Mouse (Mus musculus): ENCODE results near the gene Defb29.

Defb29 gene

DNA sequence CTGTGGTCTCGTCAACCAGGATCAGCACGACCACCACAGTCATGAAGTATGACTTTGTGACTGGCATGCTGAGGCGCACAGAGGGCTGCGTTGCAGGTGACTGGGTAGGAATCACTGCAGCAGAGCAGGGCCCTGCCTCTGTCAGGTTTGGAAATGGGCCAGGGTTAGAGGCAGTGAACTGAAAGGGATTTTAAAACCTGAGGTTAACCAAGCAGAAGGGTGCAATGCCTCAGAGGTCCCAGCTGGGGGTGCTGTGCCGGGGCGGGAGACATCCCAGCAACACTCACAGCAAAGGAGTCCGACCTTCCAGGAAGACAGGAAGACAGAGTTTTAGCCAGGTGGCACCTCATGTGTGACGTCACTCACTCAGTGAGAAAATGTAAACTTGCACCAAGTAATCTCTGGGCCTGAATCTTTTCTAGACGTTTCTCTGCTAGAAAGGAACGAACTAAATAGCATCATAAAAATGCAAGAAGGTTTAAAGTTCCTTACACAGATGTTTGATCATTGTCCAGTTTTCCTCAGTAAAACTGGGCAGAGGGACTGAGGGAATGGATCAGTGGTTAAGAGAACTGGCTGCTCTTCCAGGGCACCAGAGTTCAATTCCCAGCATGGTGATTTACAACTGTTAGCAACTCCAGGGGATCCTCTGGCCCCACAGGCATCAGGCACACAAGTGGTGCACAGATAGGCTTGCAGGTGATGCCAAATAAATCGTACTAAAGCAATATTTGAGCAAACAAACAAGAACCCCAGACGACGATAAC lies at the start of gene Defb29:
Gene Defb29 (minus strand): TSS at position 155 of the 767 bp plus-strand sequence.
- no peak for DNase-seq (ENCODE audit: low read depth, low spot score)

- no peak for DNase-seq (ENCODE audit: low read depth, low spot score)
Measured at GRCm38 (mm10) chr2:152589021-152589420, 49.1 kb upstream of the Defb29 start.

DNA sequence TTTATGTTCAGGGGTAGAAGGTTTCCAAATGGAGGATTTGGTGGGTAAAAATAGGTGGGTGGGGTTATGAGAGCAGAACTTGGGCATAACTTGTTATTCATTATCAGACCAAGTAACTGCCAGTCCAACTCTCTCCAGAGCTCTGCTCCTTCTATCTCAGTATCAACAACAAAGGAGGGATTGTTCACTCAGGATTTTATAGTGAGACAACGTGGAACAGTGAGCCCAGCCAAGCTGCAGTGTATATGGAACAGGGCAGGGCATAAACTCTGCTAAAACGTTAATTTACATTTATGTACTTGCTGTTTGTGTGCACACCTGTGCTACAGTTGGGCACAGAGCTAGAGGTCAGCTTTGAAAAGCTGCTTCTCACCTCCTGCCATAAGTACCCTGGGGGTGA lies 48.6 kb upstream of the Defb29 start:
- DNase-seq (ENCODE audit: low read depth, low spot score): no peak

GRCm38 (mm10) chr2:152586926-152587560 lies 47.1 kb upstream of the Defb29 start:
- DNase-seq (ENCODE audit: low read depth, low spot score): peak; percentile 21

- DNase-seq (ENCODE audit: low read depth, low spot score): no peak
Measured at GRCm38 (mm10) chr2:152580612-152581011, 40.7 kb upstream of the Defb29 start.

DNA sequence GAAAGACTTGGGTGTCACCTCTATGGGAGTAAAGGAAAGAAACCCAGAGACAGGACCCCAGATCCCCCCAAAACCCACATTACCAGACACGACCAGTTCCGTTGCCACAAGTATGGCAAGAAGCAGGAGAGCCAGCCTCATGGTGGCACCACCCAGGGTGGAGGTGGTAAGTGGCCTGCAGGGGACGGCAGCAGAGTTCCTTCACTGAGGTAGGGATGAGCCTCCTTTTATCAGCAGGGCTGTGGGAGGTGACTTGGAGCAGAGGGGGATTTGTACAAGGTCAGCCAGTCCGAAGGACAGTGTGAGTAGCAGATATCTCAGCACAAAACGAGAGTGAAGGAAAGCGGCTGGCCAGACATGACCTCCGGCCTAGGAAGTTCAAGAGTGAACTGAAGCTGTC lies 40.2 kb upstream of the Defb29 start, which contains the start of gene Defb19:
Gene Defb19 (minus strand): TSS at position 206 of the 400 bp plus-strand sequence.
- DNase-seq (ENCODE audit: low read depth, low spot score): no peak

- no peak for DNase-seq (ENCODE audit: low read depth, low spot score)
Measured at GRCm38 (mm10) chr2:152573484-152573883, 33.6 kb upstream of the Defb29 start.

DNA sequence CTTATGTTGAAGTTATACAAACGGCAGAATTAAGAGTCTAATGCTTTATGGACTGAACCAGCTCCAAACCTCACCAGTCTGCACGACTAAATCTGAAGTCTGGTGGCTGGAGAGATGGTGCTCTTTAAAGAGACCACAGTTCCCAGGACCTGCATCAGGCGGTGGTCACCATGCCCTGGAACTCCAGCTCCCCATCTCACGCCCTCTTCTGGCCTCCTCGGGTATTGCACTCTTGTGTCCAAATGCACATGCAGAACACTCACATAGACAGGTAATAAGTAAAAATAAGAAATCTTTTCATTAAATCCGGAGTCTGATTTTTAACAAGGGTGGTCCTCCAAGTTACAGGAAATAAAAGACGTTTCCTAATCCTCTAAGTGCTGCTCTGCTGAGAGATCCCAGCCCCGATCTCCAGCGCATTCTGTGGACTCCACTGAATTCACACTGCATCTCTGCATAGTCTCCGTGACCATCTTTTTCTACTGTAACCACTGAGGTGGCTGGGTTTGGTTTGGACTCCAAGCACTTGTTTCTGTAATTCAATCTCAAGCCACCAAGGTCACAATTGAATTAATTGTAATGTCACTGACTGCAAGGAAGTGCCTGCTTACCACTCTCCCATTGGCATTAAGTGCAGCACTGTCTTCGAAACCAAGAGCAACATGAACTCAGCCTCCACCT lies 32.4 kb upstream of the Defb29 start, which contains the start of gene Defb21:
Gene Defb21 (plus strand): TSS at position 631 of the 681 bp plus-strand sequence.
- DNase-seq (ENCODE audit: low read depth, low spot score): no peak

GRCm38 (mm10) chr2:152570313-152570712 lies 30.4 kb upstream of the Defb29 start:
- no peak for DNase-seq (ENCODE audit: low read depth, low spot score)

- no peak for DNase-seq (ENCODE audit: low read depth, low spot score)
Measured at GRCm38 (mm10) chr2:152569881-152570280, 30.0 kb upstream of the Defb29 start.

DNA sequence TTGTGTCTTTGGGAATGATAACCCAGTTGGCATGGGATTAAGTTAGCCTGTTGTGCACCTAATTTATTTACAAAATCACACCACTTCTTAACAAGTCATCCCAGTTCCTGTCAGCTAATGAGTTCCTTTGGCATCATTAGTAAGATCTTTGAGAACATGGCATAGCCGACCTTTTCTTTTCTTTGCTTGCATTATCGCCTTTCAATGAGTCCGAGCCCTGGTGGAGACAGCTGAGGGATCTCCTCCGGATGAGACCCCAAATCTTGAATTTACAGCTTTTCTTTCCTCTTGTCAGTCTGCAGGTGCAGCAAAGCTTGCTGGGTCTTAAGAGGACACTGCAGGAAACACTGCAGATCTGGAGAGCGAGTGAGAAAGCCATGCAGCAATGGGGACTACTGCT lies 29.1 kb upstream of the Defb29 start, which contains the start of gene Gm17416:
Gene Gm17416 (plus strand): TSS at position 301 of the 400 bp plus-strand sequence.
- no peak for DNase-seq (ENCODE audit: low read depth, low spot score)

DNA sequence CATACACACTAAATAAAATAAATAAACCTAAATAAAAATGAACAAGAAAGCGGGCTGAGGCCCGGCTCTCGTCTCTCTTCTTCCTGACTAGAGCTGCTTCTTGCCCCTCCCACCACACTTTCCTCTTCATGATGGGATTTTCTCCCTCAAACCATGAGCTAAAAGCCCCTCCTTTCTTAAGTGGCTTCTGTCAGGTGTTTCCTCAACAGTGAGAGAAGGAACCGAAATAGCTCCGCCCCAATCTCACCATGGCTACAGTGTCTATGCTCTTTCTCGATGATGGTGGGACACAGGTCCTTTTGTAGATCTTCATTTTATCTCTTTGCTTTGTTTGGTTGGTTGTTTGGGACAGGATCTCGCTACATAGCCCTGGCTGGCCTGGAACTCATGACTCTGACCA lies 16.8 kb upstream of the Defb29 start:
- no peak for DNase-seq (ENCODE audit: low read depth, low spot score)

- peak; percentile 79 for DNase-seq (ENCODE audit: low read depth, low spot score)
Measured at GRCm38 (mm10) chr2:152553774-152554423, 14.0 kb upstream of the Defb29 start.

GRCm38 (mm10) chr2:152548124-152548523 lies 8.2 kb upstream of the Defb29 start:
- DNase-seq (ENCODE audit: low read depth, low spot score): no peak

DNA sequence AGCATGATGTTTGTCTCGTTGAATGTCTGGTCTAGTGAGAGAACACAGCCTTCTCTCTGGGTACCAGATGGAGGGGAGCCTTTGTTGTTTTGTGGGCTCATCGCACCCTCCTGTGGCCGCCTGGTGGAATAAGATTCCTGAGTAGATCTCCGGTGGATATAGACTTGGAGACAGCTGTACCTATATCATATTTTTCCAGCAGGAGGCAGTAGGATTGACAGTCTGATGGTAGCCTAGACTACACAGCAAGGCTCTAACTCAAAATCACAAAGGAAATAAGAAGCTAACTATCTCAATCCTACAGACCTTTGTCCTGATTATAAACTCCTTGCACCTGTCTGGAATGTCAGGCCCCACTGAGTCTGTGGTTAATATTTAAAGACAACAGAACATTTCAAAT lies 4.8 kb upstream of the Defb29 start:
- peak; percentile 80 for DNase-seq (ENCODE audit: low read depth, low spot score)

DNA sequence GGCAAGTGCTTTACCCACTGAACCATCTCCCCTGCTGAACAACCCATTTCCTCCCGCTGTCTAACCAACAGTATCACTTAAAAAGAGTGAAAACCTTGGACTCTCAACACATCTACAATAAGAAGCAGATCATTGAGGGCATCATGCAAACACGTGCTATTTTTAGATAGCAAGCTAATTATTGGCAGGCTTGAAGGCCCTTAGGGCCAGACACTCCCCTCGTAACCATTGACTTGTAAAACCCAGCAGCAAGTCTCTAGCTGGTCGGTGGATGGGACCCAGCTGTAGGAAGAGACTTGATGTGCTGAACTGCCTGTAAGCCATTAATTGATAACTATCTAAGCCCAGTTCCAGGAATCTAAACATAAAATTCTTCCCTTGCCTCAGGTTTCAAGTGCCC lies 3.6 kb upstream of the Defb29 start:
- DNase-seq (ENCODE audit: low read depth, low spot score): no peak

DNA sequence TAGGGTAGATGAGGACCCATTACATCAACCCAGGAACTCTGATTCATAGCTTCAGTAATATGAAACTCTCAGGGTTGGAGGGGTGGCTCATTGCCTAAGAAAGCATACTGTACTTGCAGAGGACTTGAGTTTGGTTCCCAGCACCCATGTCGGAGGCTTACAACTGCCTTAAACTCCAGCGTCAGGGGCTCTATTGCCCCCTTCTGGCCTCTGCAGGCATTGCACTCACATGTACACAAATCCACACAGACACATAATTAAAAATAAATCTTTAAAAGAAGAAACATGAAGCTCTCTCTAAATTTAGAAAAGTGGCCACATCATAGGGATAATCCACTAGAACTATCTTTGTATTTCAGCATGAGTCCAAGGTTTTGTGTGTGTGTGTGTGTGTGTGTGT lies 3.0 kb upstream of the Defb29 start:
- DNase-seq (ENCODE audit: low read depth, low spot score): no peak

DNA sequence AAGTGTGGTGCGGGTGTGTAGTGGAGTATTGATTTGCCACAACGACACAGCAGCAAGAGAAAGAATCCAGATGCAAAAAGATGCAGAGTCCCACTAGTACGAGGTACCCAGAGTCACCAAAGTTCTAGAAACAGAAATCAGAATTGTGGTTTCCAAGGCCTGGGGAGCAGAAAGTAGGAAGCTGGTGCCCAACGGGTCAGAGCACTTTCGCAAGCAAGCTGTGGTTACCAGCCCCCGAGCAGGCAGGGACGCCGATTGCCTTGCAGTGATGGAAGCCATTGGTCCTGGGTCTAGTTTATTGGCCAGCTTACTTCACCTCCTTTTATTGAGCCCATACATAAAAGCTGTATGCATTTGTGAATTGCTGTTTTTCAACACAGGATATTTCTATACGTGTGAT lies 2.1 kb upstream of the Defb29 start:
- no peak for DNase-seq (ENCODE audit: low read depth, low spot score)

DNA sequence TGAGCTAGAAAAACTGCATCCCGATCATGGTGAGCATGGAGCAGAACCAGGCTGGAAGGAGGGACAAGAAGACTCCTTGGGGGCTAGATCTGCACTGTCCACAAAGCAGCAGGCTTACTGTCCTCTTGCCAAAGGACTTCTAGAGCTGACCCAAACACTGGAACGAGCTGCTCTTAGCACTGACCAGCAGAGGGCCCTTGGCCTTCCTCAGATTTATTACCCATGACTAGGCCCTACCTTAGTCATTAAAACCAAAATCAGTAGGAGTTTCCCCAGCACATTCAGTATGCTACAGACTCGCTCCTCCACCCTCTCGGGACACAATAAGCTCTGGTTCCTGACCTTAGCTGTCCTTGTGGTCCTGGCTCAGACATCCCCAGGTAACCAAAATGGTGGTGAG lies 21.9 kb downstream of the Defb29 start, which contains the start of gene Defb28:
Gene Defb28 (plus strand): TSS at position 275 of the 400 bp plus-strand sequence.
- no peak for DNase-seq (ENCODE audit: low read depth, low spot score)

- no peak for DNase-seq (ENCODE audit: low read depth, low spot score)
Measured at GRCm38 (mm10) chr2:152516084-152516483, 23.8 kb downstream of the Defb29 start.

GRCm38 (mm10) chr2:152511592-152511991 lies 28.3 kb downstream of the Defb29 start, which contains the start of gene Defb26:
Defb26 (minus strand) TSS chr2:152511692.
- DNase-seq (ENCODE audit: low read depth, low spot score): no peak

DNA sequence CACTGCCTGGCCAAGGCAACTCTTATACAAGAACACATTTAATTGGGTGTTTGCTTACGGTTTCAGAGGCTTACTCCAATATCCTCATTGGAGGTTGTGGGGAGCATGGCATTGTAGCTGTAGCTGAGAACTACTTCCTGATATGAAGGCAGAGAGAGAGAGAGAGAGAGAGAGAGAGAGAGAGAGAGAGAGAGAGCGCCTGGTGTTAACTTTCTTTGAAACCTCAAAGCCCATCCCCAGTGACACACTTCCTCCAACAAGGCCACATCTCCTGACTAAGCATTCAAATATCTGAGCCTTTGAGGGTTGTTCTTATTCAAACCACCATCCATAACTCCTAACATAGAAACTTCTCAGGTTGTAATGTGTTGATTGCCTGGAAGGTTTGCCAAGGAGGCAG lies 35.9 kb downstream of the Defb29 start:
- no peak for DNase-seq (ENCODE audit: low read depth, low spot score)
